Mouse (Mus musculus) layer of hippocampus, adult 9-10 months (tissue): ENCODE measurements around the gene Rab4a.

Source experiments
- DNase-seq: peaks from one replicate; pipeline ENCODE4 v3.0.0; 2022; ENCODE audit warnings: low spot score

Rab4a gene

DNA sequence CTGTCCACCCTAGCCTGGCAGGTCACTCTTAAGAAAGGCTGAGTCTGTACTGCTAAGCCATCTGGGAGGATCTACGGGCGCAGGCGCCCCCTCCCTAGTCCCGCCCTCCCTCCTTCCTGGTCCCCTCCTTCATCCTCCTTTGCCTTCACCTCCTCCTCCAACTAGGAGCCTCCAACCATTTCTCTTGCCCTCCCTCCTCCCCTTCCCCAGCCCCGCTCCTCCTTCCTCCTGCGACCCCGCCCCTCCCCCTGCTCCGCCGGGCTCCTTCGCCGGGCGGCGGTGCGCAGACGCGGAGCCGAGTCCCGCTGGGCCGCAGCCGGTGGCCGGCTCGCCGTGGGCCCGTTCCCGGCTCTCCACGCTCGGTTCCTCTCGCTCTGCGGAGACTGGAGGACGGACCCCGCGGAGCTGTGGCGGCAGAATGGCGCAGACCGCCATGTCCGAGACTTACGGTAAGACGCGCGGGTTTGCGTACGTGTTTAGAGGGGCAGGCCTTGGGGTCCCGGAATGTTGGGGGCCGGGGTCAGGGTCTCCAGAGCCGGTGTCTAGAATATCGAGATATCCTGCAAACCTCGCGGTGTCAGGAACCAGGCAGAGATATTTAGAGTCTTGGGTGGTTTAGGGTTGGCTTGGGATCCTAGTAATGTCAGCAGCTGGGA is at the start of gene Rab4a:
Gene Rab4a, plus strand, starts transcription at position 268 of the 656 bp plus-strand sequence.
- DNase-seq: no peak

DNA sequence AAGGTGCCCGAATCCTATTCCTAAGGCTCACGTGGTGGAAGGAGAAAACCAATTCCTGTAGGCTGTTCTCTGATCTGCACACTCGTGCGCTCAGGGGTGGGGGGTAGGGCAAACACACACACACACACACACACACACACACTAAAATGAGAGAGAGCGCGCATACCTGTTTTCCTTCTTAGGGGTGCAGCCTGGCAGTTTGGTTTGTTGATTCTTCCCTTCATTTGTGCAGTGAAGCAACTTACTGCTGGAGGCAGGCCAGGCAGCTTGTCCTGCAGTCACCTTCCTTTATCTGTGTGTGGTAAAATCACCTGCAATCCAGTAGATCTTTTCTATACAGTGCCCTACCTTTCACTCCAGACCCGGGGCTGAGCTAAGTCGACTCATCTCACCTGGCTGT is 48.9 kb upstream of the Rab4a start:
- no peak for DNase-seq

GRCm38 (mm10) chr8:123758935-123759334 is 46.9 kb upstream of the Rab4a start:
- no peak for DNase-seq

DNA sequence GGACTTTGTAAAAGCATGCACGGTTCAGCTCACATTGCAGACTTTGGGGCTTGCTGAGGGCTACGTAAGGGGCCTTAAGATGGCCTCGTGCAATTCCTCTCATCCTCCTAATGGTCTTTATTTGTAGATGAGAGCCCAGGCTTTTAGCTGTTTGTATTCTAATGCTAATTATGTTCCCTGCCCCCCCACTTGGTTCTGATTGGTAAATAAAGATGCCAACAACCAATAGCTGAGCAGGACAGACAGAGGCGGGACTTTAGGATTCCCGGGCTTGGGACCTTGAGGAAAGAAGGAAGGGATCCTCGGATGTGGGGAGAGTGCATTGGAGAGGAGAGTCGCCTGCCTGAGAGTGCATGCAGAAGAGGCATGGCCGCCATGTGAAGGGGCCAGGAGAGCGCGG is 45.9 kb upstream of the Rab4a start:
- DNase-seq: no peak

DNA sequence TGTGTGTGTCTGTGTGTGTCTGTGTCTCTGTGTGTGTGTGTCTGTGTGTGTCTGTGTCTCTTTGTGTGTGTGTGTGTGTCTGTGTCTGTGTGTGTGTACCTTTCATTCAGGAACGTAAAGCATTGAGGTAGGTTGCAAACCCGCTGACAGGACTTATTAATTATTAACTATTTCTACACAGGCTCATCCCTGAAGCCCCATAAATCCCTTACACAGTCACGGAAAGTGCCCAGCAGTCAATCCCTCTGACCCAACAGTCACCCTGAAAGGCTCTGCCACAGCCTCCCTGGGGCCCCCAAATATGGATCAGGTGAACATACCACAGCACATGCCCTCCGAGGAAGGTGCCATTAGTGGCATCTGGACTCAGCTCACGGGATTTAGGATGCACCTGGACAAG is 45.2 kb upstream of the Rab4a start:
- no peak for DNase-seq

DNA sequence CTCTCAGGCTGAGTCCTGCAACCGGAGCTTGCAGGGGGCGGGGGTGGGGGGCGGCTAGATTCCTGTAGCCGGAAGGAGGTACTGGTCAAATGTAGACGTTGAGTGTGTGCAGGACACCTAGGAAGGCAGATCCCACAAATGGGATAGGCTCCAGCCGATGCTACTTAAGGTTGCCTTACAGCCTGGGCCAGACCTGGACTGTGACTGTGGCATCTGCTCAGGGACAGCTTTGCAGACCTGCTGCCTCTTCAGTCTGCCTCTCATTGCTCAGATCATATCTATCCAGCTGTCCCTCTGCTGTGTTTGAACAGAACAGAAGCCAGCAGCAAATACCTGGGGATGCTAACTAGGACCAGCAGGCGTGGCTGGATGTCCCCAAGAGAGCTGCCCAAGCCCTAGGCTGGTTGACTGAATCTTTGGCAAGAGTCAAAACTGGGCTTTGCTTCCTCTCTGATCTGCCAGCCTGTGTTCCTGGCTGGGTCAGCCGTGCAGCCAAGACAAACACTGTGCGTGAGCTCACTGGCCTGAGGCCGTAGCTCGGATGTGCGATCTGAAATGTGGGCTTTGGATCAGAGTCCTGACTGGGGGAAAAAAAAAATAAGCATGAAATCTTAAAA is 44.4 kb upstream of the Rab4a start:
- no peak for DNase-seq

- no peak for DNase-seq
Observed at GRCm38 (mm10) chr8:123761883-123762270, 43.9 kb upstream of the Rab4a start.

DNA sequence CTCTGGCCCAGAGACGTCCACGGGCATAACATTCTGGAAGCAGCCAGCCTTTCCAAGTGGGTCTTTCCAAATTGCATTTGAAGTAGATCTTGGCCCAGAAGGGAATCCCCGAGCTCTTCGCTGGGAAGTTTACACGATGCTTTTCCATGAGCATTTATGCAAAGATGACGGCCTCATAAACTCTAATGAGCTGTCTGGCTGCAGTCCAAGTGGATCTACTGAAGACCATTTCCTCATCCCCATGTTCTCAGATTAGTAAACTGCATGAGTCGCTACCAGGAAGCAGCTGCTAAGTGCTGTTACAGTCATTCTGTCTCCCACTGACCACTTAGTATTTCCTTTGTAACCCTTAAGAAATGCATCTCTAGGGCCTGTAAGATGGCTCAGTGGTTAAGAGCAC is 42.4 kb upstream of the Rab4a start:
- no peak for DNase-seq

DNA sequence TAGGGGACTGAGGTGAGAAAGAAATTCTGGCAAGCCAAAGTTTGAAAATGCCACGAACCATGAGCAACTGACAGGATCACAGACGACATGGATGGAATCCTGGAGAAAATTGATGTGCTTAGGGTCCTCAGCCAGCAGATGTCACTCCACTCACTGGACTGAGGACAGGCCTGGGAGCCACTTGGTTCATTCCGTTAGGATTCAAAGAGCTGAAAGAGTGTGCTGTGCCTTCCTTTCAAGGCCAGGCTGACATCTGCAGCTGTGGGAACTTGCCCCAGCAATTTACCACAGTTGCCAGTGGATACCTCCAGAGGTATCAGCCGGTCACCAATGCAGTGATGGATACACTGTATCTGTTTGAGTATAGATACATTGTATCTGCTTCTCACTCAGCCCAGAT is 41.1 kb upstream of the Rab4a start:
- DNase-seq: no peak

DNA sequence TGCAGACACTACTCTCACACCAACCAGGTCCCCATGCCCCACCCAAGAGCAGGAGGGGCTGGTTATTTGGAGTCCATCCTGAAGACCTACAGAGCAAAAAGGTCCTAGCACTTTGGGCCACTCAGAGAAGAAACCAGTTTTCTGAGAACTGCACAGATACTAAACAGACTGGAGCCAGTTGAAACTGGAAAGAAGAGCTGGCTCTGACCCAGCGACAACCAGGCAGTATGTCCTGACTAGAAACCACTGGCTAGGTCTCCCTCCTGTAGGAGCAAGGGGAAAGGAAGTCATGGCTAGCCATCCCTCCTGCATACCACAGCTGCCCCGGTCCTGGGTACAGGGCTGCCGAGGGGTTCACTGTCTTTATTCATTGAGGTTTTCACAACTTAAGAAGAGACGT is 39.3 kb upstream of the Rab4a start:
- DNase-seq: no peak

GRCm38 (mm10) chr8:123767874-123768273 is 37.9 kb upstream of the Rab4a start:
- no peak for DNase-seq

DNA sequence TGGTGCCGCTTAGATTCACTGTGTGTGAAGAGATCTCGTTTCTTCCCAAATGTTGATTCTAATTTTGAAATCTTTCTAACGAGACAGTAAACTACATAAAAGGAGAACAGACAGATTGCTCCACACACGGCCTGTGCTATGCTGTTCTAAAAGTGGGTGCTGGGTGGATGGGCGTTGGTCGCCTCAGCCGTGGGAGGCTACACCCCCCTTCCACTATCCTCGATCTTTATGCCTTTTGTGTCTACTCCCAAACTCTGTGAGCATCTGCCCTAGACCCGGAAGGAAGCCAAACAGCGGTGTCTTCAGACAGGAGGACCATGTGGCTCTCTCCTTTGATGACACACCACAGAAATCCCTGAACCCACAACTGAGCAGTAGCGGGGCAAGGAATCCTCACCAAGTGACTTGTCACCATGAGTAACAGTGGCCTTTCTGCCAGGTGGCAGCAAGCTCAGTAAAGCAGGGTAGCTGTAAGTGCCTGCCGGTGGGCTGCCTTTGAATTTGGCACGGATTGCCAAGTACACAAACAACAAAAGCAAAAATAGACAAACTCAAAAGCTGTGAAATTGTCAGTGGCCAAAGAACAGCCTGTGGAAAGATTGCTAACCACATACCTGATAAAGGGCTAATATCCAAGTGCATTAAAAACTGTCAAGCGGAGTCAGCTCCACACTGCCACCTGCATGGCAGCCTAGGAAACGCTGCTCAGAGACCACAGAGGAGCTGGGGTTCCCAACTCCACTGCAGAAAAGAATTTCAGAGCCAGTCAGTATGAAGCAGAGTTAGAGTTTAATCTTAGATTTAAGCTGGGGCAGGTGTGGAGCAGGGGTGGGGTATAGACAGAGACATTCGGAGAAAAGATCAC is 37.1 kb upstream of the Rab4a start:
- no peak for DNase-seq

DNA sequence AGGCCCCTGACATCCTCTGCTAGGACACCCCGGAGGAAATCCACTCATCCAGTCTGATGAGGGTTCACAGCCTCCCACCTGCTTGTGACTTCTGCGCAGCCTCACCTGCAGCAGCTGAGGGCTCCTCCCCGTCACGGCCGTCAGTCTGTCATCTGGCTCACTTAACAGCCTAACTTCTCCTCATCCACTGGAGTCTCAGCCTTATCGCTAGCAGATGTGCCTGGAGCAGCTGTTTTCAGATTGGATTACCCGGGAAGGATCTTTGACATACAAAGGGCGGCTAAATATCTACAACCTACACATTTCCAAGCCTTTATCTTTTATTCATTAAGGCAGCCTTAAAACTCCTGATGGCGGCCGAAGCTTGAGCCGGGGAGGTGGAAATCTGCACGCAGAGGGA is 32.3 kb upstream of the Rab4a start:
- DNase-seq: no peak

DNA sequence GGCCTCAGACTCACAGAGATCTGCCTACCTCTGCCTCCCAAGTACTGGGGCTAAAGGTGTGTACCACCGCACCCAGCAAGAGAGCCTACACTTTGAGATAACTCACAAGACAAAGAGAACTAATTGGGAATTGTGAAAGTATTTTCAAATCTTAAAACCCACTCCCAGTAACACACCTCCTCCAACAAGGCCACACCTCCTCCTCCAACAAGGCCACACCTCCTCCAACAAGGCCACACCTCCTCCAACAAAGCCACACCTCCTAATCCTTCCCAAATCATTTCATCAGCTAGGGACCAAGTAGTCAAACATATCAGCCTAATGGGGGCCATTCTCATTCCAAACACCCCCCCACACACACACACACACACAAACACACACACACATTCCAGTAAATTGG is 31.3 kb upstream of the Rab4a start:
- no peak for DNase-seq

DNA sequence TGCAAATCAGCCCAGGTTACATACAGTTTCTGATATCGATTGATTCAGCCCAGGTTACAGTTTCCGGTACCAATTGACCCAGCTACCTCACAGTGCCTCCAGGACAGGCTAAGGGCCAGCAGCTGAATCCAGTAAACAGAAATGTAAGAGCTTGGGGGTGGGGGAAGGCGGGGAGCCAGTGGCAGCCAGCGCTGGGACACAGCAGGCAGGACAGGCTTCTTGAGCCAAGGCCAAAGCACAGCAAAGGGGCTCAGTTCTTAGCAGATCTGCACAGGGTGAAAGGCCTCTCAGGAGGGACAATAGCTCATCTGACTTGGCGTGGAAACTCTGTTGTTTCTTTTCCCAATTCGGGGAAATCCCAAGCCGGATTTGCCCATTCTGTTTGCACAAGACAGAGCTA is 28.5 kb upstream of the Rab4a start:
- no peak for DNase-seq

- DNase-seq: no peak
Observed at GRCm38 (mm10) chr8:123780471-123780870, 25.3 kb upstream of the Rab4a start.

DNA sequence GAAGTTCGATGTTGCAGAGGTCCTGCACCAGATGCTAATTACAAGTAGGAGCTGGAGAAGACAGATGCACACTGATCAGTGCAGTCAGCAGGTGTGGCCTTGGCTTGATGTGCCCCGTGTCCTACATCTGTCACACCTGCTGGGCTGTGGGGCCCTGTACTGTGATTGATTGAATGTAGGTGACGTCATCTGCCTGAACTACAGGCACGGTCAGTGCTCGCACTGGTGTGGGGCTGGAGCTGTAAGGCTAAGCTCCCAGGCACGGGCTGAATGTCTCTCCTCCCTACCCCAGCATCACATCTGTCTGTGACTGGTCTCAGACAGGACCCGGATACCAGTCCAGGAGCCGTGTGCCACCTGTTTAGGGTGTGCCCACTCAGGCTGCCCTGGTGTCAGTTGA is 24.5 kb upstream of the Rab4a start:
- no peak for DNase-seq

DNA sequence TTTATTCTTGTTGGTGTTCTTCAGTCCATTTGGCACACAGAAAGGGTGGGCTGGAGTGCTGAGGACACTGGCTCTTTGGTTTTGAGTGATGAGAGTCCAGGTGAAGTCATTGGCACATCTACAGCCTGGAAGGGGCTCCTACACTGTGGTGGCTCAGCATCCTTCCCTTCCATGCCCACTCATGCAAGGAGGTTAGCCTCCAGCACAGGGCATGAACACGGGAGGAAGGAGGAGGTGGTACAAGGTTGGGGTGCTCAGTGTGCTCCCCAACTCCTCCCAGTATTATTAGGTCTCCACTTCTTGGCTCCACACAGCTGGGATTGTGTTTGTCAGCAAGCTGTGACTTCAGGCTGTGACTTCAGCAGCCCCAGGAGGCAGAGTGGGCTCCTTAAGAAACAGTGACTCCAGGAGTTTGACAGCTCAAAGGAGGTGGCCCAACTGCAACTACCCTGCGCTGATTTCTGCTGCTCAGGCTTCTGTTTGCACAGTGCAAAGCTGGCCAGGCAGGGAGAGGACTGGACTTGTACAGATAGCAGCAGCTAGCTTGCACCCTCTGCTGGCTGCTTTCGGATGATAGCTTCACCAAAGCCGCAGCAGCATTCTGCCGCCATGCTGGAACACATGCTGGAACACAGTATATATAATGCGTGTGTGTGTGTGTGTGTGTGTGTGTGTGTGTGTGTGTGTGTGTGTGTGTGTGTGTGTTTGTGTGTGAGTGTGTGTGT is 22.1 kb upstream of the Rab4a start:
- no peak for DNase-seq

DNA sequence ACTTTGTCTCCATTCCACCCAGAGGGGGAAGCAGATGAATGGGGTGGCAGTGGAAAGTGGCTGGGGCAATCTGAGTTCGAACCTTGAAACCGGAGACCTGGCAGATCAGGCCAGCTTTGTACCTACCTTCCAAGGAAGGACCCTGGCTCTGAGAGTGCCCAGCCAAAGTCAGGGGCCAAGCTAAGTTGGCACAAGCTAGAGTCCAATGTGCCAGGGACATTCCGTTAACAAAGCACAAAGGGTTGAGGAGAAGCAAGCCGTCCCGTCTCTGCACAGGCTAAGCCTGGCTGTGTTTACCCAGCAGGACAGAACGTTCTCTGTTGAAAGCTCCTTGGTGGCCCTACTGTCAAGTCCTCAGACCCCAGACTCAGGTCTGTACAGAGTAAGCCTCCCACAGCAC is 19.6 kb upstream of the Rab4a start:
- no peak for DNase-seq

GRCm38 (mm10) chr8:123786644-123787043 is 19.1 kb upstream of the Rab4a start:
- no peak for DNase-seq

DNA sequence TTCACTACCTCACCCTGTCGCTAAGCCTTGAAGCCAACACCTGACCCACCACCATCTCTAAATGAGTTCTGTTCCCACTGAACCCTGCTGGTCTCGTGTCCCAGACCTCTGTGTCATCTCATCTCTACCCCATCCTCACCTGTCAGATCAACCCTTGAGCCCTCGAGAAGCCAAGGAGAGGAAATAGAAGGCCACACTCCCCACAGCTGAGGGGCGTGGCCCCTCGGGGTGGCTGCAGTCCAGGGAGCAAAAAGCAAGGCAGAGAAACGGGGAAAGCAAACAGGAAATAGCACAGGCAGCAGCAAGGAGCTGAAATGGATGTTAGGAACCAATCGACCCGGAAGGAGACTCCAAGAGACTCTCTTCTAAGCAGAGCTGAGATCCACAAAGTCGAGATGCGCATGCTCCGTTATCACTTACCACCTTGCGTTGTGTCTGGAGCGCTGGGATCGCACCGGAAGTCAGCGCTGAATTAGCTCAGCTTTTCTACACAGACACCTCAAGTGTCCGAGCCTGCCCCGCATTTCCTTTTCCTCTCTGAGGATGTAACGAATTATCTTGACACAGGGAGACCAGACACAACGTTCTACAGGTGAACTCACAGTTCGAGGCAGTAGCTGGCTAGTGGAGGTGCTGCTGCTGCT is 18.4 kb upstream of the Rab4a start:
- DNase-seq: no peak
